Mouse (Mus musculus): Measurements from ENCODE around the gene Piwil1.

GRCm38 (mm10) chr5:128761118-128761517 lies 58.8 kb downstream of the Piwil1 start:
- TF ChIP-seq EP300 (optimal IDR thresholded peaks at IDR 0.05) (no peak), CTCF (IDR thresholded peaks at IDR 0.05; ENCODE audit: low read depth) (no peak)
